Mouse (Mus musculus) midbrain, postnatal 0 days (tissue): ENCODE results near the gene Il17rd. TPM values are rescaled to one million over a fixed set of nuclear protein-coding genes. Genes with fewer than 3 reads are reported as not detected.
A peak's percentile ranks its signal among the peaks of the same experiment; 100 is the strongest.

ENCODE experiments used
- ATAC-seq: fragments of 200-750 bp; cut with Nextera tagmentation; 2 replicates; pipeline ENCODE4 v1.8.0; 2017; ENCODE audit warnings: moderate number of reproducible peaks, mild to moderate bottlenecking, moderate TSS enrichment, moderate library complexity; ENCODE audit not compliant: low FRiP score
- DNase-seq: peaks from one replicate; pipeline ENCODE4 v3.0.0-alpha.2; 2015; ENCODE audit warnings: low spot score
- H3K27ac ChIP-seq: fragments of 300-500 bp; sonication (generic); 2 replicates; pipeline ENCODE4 v1.5.1; 2014; ENCODE audit warnings: low read depth, mild to moderate bottlenecking, low read length, mixed read lengths
- H3K27me3 ChIP-seq: fragments of 300-500 bp; sonication (generic); 2 replicates; pipeline ENCODE4 v1.6.1; 2014; ENCODE audit warnings: low read length, control low read depth, mixed read lengths; ENCODE audit not compliant: insufficient read depth
- H3K36me3 ChIP-seq: fragments of 300-500 bp; sonication (generic); 2 replicates; pipeline ENCODE4 v1.6.1; 2014; ENCODE audit warnings: low read length, control low read depth, mixed read lengths; ENCODE audit not compliant: insufficient read depth
- H3K4me1 ChIP-seq: fragments of 300-500 bp; sonication (generic); 2 replicates; pipeline ENCODE4 v1.6.1; 2014; ENCODE audit warnings: mild to moderate bottlenecking, control low read depth, antibody characterized with exemption, low read length, mixed read lengths; ENCODE audit not compliant: insufficient read depth
- H3K4me2 ChIP-seq: fragments of 300-500 bp; sonication (generic); 2 replicates; pipeline ENCODE4 v1.6.1; 2014; ENCODE audit warnings: low read depth, mild to moderate bottlenecking, low read length, mixed read lengths; ENCODE audit not compliant: poor library complexity, severe bottlenecking
- H3K4me3 ChIP-seq: fragments of 300-500 bp; sonication (generic); 2 replicates; pipeline ENCODE4 v1.5.1; 2014; ENCODE audit warnings: low read depth, mild to moderate bottlenecking, low read length, moderate library complexity
- H3K9ac ChIP-seq: fragments of 300-500 bp; sonication (generic); replicated peaks from 2 replicates; pipeline ENCODE4 v1.6.1; 2014; ENCODE audit warnings: mild to moderate bottlenecking, low read length, moderate library complexity, mixed read lengths; ENCODE audit not compliant: poor library complexity, severe bottlenecking
- H3K9me3 ChIP-seq: fragments of 300-500 bp; sonication (generic); 2 replicates; pipeline ENCODE4 v1.6.1; 2016; ENCODE audit warnings: low read length, control low read depth
- CTCF ChIP-seq: IDR thresholded peaks from 2 replicates; pipeline ENCODE4 v1.5.1; 2016; ENCODE audit warnings: antibody characterized with exemption, mild to moderate bottlenecking
- WGBS: fragments of 180-500 bp; shearing (Covaris S2); extraction: QIAGEN DNeasy Blood & Tissue Kit; methylation state at CpG from one replicate; pipeline ENCODE4 v1.1.7; 2014; 5-methylcytosine and 5-hydroxymethylcytosine counted together
- polyA plus RNA-seq: library from polyadenylated mRNA; unstranded; fragments of >200 nt; fragmentation: Nextera tagmentation; extraction: Ambion mirVana; gene quantifications from 2 replicates; pipeline ENCODE4 v1.2.1, GENCODE M21; 2015
- total RNA-seq: library from RNA; depleted of rRNA; stranded (reverse); fragments of >200 nt; gene quantifications from 2 replicates; pipeline ENCODE4 v1.2.3, GENCODE M21; 2014

Il17rd gene
- total and polyA plus RNA-seq, 2 experiments from 2014 or later = 1.5 to 9.1 TPM

DNA sequence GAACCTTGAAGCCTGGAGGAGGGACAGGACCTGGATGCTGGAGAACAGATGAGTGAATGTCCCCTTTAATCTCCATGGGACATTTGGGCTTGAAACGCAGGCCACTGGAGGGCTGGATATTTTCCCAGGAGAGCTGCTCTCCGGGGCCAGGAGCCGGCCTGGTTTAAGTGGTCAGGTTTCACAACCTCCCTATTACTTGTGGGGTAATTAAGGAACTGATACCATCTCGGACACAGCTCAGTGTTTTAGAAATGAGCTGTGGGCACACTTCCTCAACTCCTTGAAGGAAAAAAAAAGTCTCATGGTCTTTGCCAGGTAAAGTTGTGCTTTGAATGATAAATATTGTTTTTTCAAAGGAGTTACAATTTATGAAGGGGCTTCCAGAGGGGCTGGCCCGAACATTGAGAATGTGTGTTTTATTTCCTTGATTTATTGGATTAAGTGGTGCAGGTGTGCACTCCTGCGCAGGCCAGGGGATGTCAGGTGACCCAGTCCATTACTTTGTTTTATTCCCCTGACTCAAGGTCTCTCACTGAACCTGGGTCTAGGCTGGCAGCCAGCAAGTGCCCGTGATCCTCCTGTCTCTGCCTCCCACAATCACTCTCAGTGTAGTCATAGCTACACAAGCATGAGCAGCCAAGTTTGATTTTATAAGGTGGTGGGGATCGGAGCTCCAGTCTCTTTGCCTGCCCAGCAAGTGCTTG, 3.7 kb downstream of the Il17rd start:
- WGBS = 53% methylated on average over 8 of the region's 8 CpGs
- no peak for DNase-seq
- Histone ChIP-seq H3K9me3 (no peaks in the 10 kb centered on the region), H3K4me1 (no peaks in the 10 kb centered on the region; the same call in 1 of the 2 replicates), H3K27ac (no peak overlapping the region), H3K4me3 (no peak overlapping the region), H3K27me3 (peaks cover 6% of the 10 kb centered on the region), H3K36me3 (peaks cover 5% of the 10 kb centered on the region; the same call in 1 of the 2 replicates), H3K4me2 (no peak overlapping the region), H3K9ac (no peak overlapping the region)
- no peak for ATAC-seq
- no peak for TF ChIP-seq CTCF

DNA sequence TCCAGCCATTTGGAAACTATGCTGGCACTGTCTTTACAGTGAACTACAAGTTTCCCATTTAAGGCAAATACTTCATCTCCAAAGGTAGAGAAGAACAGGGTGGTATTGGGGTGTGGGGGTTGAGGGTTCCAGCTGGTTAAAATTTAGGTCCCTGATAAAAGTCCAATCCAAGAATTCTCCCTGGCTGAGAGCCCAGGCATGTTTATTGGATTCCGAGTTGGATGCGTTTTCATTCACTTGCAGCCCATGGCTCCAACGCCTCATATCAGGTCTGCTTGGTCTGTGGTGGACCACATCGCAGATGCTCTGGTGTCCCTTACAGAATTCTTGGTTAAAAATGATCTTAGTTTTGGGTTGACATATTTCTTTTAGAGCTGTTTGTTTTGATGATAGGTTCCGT, 4.7 kb downstream of the Il17rd start:
- Histone ChIP-seq H3K27ac (no peak overlapping the region), H3K4me1 (no peaks in the 10 kb centered on the region; the same call in 1 of the 2 replicates), H3K4me2 (no peak overlapping the region), H3K9ac (no peak overlapping the region), H3K27me3 (peaks cover 6% of the 10 kb centered on the region), H3K9me3 (no peaks in the 10 kb centered on the region), H3K4me3 (no peak overlapping the region), H3K36me3 (peaks cover 7% of the 10 kb centered on the region; the same call in 1 of the 2 replicates)
- DNase-seq (no peak), ATAC-seq (no peak)
- 64% methylated on average over 5 of the region's 5 CpGs for WGBS
- TF ChIP-seq CTCF = no peak

DNA sequence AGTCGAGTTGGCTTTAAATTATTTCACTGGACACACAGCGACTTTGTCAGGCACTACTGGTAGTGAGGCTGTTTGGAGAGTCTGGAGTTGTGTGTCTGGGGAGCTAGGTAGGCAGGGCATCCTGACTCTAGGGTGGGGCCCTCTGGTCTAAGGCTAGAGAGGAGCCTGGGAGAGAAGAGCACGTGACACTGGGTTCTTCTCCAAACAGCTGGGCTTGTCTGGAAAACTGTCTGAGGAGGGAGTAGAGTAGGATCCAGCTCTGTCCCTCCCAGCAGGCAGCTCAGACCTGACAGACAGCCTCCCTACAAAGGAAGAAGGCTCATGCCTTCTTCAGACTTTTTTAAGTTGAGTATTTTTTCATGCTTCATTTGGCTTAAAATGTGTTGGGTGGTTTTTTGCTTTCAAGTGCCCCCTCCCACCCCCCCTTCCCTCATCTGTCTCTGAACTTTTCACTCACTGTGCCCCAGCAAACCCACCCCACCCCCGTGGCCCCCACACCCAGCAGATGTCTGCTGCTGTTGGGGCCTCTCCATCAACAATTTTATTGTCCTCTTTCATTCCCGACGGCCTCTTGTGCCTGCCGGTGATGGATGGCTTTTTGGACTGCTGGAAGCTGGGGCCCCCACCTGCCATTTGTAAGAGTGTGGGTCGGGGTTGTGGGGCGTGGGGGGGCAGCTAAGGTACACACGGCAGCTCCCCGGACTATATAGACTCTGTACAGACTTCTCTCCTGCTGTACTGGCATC, 5.7 kb downstream of the Il17rd start:
- Histone ChIP-seq H3K9me3 (no peaks in the 10 kb centered on the region), H3K27ac (no peak overlapping the region), H3K36me3 (peaks cover 7% of the 10 kb centered on the region; the same call in 1 of the 2 replicates), H3K4me3 (no peak overlapping the region), H3K27me3 (peaks cover 6% of the 10 kb centered on the region), H3K4me1 (no peaks in the 10 kb centered on the region; the same call in 1 of the 2 replicates), H3K9ac (no peak overlapping the region), H3K4me2 (no peak overlapping the region)
- TF ChIP-seq CTCF = no peak
- DNase-seq (no peak), ATAC-seq (no peak)
- WGBS = 15% methylated on average over 11 of the region's 11 CpGs

DNA sequence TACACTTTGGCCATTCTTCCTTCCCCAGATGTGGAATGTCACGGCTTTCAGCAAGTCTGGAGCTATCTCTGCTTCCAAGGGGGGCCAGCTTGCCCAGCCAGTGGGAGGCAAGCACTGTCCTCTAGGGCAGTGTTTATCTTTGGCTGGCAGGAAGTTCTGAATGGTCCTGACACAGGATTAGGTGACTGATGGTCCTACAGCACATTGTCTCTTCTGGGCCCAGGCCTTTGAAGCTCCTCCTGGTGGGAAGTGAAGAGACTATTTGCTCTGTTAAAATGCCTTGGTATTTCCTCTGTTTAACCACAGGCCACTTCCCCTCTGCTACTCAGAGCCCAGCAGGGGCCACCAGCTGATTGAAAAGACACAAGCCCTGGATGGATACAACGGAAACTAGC, 6.2 kb downstream of the Il17rd start:
- no peak overlapping the region for H3K4me3 ChIP-seq
- peak; percentile 34 for TF ChIP-seq CTCF
- peaks cover 7% of the 10 kb centered on the region; the same call in 1 of the 2 replicates for H3K36me3 ChIP-seq
- H3K9me3 ChIP-seq = no peaks in the 10 kb centered on the region
- H3K9ac ChIP-seq = no peak overlapping the region
- no peaks in the 10 kb centered on the region; the same call in 1 of the 2 replicates for H3K4me1 ChIP-seq
- no peak overlapping the region for H3K4me2 ChIP-seq
- WGBS = 33% methylated on average over 2 of the region's 2 CpGs
- DNase-seq (no peak), ATAC-seq (no peak)
- H3K27ac ChIP-seq = no peak overlapping the region
- peaks cover 1% of the 10 kb centered on the region; the same call in 1 of the 2 replicates for H3K27me3 ChIP-seq

DNA sequence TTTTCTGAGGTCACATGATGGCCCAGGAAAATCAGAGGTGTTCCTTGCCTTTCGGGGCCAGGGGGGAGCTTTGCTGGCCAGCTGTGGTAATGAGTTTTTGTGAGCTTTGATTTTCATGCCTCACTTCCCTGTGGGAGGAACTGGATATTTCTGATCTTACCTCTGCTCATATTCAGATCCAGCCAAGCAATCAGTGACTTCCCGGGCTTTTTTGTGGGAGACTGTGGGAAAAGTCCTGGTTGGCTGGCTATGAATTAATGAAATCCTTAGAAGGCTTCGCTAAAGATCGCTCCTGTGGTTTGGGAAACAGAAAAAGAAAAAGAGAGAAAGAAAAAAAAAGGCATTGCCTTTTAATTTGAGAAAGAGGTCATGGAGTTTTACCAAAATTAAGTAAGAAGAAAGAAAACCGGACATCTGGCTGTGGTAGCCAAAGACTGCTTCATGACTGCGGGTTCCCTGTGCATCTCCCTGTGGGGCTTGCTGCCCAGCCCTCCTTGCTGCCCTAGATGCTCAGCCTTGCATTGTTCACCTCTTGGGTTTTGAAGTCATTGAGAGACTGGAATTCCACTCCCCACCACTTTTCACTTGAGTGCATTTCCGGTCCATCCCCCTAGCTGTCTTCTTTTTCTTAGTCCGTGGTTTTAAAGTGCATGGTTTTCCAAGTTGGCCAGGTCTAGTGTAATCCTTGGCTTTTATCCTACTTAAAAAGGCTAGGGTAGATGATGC, 9.7 kb downstream of the Il17rd start:
- Histone ChIP-seq H3K27ac (no peak overlapping the region), H3K4me1 (peaks cover 8% of the 10 kb centered on the region), H3K4me3 (no peak overlapping the region), H3K4me2 (no peak overlapping the region), H3K27me3 (no peaks in the 10 kb centered on the region; the same call in 1 of the 2 replicates), H3K9ac (no peak overlapping the region), H3K36me3 (peaks cover 7% of the 10 kb centered on the region; the same call in 1 of the 2 replicates), H3K9me3 (no peaks in the 10 kb centered on the region)
- DNase-seq (no peak), ATAC-seq (no peak)
- no peak for TF ChIP-seq CTCF
- WGBS = 36% methylated on average over 8 of the region's 8 CpGs
